Mouse (Mus musculus): ENCODE data around the gene Csnk1d. TPM values are rescaled to one million over a fixed set of nuclear protein-coding genes. Genes with fewer than 3 reads are reported as not detected.

Csnk1d gene
- total RNA-seq, 2 experiments from 2014 or later, result 64.0 to 109 TPM

- no peak for ATAC-seq (replicated peaks; ENCODE audit: low FRiP score, low TSS enrichment, poor library complexity, severe bottlenecking)
These were observed 32.1 kb downstream of the Csnk1d start for GRCm38 (mm10) chr11:120959066-120959465.

GRCm38 (mm10) chr11:120957731-120958257 lies 33.3 kb downstream of the Csnk1d start:
- no peak for ATAC-seq (replicated peaks; ENCODE audit: low FRiP score, low TSS enrichment, poor library complexity, severe bottlenecking)

GRCm38 (mm10) chr11:120957052-120957451 lies 34.1 kb downstream of the Csnk1d start:
- no peak for ATAC-seq (replicated peaks; ENCODE audit: low FRiP score, low TSS enrichment, poor library complexity, severe bottlenecking)

DNA sequence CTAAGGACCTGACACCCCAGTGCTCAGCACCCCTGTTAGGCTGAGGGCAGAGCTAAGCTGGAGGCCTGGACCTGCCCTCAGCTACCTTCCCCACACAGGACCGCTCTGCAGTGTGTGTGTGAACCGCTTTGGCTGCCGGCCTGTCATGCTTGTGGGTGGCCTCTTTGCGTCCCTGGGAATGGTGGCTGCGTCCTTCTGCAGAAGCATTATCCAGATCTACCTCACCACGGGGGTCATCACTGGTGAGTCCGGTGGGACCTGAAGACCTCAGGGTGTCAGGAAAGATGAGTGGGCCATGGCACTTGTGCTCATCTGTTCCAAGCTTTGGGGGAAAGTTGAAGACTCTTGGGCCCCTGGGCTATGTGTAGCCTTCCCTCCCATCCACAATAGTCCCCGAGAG lies 35.4 kb downstream of the Csnk1d start:
- ATAC-seq (replicated peaks; ENCODE audit: low FRiP score, low TSS enrichment, poor library complexity, severe bottlenecking), result no peak

DNA sequence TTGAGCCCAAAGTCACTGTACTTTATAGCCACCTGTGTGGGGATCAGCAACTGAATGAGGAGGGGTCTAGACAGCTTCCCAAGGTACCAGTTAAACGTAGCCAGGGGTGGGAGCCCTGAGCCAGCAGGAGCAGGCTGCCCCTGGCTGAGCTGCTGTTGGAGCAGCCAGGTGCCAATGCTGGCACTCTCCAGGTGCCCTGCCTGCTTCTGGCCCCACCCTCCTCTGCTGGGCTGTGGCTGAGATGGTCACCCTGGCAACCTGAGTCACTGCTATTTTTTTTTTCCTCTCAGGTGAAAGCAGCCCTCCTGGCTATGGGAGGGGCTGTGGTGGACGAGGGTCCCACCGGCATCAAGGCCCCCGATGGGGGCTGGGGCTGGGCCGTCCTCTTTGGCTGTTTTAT lies 36.2 kb downstream of the Csnk1d start:
- ATAC-seq (replicated peaks; ENCODE audit: low FRiP score, low TSS enrichment, poor library complexity, severe bottlenecking), result no peak

- ATAC-seq (replicated peaks; ENCODE audit: low FRiP score, low TSS enrichment, poor library complexity, severe bottlenecking), result no peak
These were observed 39.1 kb downstream of the Csnk1d start for GRCm38 (mm10) chr11:120951731-120952730.

DNA sequence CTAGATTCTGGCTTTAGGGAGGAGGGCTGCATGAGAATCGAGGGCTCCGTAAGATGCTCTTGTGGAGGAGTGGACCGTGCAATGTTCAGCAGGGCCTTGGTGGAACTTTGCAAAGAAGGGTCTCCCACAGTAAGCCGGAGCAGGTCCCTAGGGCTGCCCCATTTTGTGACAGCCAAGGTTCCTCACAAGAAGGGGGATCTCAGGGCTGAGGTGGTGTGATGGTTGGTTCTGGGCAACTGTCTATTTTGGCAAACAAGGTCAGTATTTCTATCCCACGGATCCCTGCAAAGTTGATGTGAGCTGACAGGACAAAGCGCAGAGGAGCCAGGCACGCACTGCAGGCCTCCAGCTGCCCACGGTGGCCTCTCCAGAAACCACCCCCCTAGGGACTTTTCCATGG lies 39.9 kb downstream of the Csnk1d start:
- no peak; the same call in 1 of the 2 replicates for ATAC-seq (replicated peaks; ENCODE audit: low FRiP score, low TSS enrichment, poor library complexity, severe bottlenecking)

DNA sequence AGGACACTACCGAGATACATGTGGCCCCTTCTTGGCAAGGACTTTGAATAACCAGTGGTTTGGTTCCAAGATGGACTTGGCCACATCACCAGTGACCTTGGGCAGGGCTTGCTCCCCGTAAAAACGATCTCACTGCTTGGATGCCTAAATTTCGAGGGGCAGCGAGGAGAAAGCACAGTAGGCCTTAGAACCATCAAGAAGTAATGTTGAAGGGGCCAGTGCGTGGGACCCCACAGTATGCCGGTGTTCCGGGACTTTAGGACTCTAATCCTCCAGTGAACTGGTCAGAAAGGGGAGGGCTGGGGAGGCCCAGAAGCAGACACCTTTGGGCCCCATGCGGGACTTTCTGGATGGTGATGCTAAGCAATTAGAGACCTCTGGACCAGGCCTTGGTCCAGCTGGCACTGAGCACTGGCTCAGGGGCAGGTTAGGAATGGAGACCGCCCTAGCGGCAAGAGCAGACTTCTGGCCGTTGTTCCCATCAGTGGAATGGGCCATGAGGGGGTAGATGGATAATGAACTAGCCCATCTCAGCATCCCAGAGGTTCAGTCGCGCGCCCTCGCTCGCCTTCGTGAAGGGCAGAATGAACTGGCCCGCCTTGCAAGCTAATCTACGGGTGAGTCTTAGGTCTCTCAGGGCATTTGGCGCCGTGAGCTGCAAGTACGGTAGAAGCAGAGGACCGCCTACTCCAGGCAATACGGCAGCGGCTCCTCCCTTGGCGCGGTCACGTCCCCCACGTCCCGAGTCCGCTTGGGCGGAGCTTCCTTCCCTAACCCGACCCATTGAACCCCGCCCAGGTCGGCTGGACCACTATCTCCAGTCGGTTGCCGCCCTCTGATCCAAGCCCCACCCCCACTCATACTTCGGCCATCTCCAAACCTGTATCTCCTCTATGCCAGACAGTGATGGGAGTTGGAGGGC lies 40.6 kb downstream of the Csnk1d start:
- peak; percentile 92 for ATAC-seq (replicated peaks; ENCODE audit: low FRiP score, low TSS enrichment, poor library complexity, severe bottlenecking)

GRCm38 (mm10) chr11:120949863-120950262 lies 41.3 kb downstream of the Csnk1d start:
- no peak for ATAC-seq (replicated peaks; ENCODE audit: low FRiP score, low TSS enrichment, poor library complexity, severe bottlenecking)

GRCm38 (mm10) chr11:120948861-120949851 lies 42.0 kb downstream of the Csnk1d start:
- no peak for ATAC-seq (replicated peaks; ENCODE audit: low FRiP score, low TSS enrichment, poor library complexity, severe bottlenecking)

DNA sequence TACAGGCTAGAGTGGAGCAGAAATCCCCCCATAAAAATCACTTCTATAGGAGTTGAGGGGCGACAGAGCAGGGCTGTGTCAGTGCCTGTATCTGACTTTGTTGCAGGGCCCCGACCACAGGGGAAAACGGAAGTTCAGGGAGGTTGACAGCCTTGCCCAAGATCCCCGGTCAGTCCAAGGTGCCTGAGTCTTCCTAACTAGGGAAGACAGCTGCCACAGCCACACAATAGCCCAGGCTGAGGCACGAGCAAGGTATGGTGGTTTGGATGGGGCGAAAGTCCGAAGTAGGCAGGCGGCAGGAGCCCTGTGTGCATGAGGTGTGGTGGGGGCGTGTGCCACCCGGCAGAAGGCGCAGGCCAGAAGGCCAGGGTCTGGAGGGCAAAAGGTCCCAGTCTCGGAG lies 42.8 kb downstream of the Csnk1d start, which contains the start of gene Slc16a3:
TSS of gene Slc16a3 (plus strand) at position 153 of the 400 bp plus-strand sequence.
- ATAC-seq (replicated peaks; ENCODE audit: low FRiP score, low TSS enrichment, poor library complexity, severe bottlenecking), result no peak

DNA sequence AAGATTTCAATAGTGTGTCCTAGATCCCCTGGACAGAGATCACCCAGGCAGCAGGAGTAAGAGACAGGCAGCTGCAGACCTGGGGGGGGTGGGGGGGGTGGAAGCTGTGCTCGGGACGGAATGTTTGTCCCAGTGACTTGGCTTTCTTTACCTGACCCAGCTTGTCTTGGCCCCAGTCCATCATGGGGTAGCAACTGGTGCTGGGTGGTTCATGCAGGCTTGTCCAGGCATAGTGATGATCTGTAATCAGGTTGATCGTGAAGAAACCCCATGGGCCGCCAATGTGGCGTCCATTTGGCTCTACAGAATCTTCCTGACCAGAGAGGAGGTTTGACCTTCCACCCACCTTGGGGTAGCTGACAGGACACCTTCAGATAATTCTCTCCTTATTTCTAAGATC lies 45.2 kb downstream of the Csnk1d start:
- no peak for ATAC-seq (replicated peaks; ENCODE audit: low FRiP score, low TSS enrichment, poor library complexity, severe bottlenecking)

DNA sequence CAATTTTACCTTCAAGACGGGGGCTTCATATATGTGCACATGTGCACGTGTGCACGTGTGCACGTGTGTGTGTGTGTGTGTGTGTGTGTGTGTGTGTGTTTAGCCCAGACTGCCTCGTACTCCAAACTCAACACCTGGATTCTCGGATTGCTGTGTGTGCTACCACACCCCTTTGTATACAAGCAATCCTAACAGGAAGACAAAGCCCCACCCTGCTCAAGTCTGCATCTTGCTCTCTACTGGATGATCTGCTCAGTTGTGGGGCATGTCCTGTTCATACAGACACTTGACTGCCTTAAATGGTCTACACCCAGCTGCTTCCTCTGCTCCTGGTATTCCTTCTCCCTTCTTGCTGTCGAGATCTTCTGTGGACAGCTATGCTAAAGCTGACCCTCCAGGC lies 45.9 kb downstream of the Csnk1d start:
- no peak for ATAC-seq (replicated peaks; ENCODE audit: low FRiP score, low TSS enrichment, poor library complexity, severe bottlenecking)

DNA sequence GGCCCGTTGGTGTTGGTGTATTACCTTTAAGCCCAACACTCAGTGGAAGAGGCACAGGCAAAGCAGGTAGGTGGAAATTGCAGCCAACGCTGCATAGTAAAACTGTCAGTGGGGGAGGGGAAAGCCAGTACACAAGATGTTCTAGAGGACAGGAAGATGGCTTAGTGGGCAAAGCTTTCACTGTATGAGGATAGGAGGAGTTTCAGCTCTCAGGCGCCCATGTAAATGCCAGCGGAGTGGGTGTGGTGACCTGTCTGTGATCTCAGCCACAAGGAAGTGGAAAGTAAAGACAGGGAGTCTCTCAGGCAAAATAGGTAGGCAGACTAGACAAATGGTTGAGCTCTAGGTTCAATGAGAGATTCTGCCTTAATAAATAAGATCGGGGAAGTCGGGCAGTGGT lies 50.2 kb downstream of the Csnk1d start:
- ATAC-seq (replicated peaks; ENCODE audit: low FRiP score, low TSS enrichment, poor library complexity, severe bottlenecking), result no peak

- ATAC-seq (replicated peaks; ENCODE audit: low FRiP score, low TSS enrichment, poor library complexity, severe bottlenecking), result no peak
These were observed 51.3 kb downstream of the Csnk1d start for GRCm38 (mm10) chr11:120939712-120940341.

DNA sequence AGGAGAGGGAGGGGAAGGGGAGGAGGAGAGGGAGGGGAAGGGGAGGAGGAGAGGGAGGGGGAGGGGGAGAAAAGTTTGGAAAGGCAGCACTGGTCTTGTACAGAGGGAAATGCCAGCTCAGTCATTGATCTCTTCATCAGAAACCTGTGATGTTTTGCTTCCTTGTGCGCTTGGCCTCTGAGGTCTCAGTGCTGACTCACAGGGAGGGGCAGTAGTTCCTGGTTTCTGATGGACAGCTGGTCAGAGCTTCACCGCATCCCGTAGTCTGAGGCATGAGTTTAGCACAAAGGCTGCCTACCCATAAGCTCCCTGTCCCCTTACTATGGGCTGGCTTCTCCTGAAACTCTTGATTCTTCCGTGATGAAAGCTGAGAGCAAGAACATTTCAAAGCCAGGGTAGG lies 52.3 kb downstream of the Csnk1d start:
- ATAC-seq (replicated peaks; ENCODE audit: low FRiP score, low TSS enrichment, poor library complexity, severe bottlenecking), result no peak; the same call in 1 of the 2 replicates

- no peak for ATAC-seq (replicated peaks; ENCODE audit: low FRiP score, low TSS enrichment, poor library complexity, severe bottlenecking)
These were observed 53.2 kb downstream of the Csnk1d start for GRCm38 (mm10) chr11:120937976-120938375.
